Mouse (Mus musculus) MEL (cell line): Measurements from ENCODE around the gene Olfr457. TPM values are rescaled to one million over a fixed set of nuclear protein-coding genes. Genes with fewer than 3 reads are reported as not detected.

ENCODE experiments used
- DNase-seq: peaks from one replicate; pipeline ENCODE4 v3.0.0; 2011; ENCODE audit warnings: low read depth, low spot score
- H3K27ac ChIP-seq: 2 replicates; pipeline ENCODE4 v1.5.1; 2012; ENCODE audit warnings: low read depth, mild to moderate bottlenecking, control low read depth, low read length, moderate library complexity; ENCODE audit not compliant: control insufficient read depth
- H3K27me3 ChIP-seq, 2 experiments: fragments of 150-350 bp in 1 of 2; sonication (generic) in 1 of 2; 2 replicates each; pipeline ENCODE4 v1.6.1; 2012; ENCODE audit warnings: low read length in 2 of 2, mild to moderate bottlenecking in 2 of 2, improper control_type of control experiment in 1 of 2, moderate library complexity in 1 of 2; ENCODE audit not compliant: insufficient read depth in 2 of 2, control insufficient read depth in 1 of 2
- H3K36me3 ChIP-seq, 2 experiments: 2 replicates each; pipeline ENCODE4 v1.6.1; 2012 to 2014; ENCODE audit warnings: low read length in 2 of 2, improper control_type of control experiment in 1 of 2, inconsistent platforms in 1 of 2, mild to moderate bottlenecking in 1 of 2; ENCODE audit not compliant: insufficient read depth in 2 of 2, control insufficient read depth in 1 of 2
- H3K4me1 ChIP-seq, 2 experiments: fragments of 150-350 bp in 1 of 2; sonication (generic) in 1 of 2; 2 replicates each; pipeline ENCODE4 v1.6.1; 2012; ENCODE audit warnings: low read length in 2 of 2, improper control_type of control experiment in 1 of 2, mild to moderate bottlenecking in 1 of 2; ENCODE audit not compliant: insufficient read depth in 2 of 2, control insufficient read depth in 1 of 2
- H3K4me3 ChIP-seq, 2 experiments: fragments of 150-350 bp in 1 of 2; sonication (generic) in 1 of 2; 2 replicates each; pipeline ENCODE4 v1.5.1; 2012; ENCODE audit warnings: low read depth in 2 of 2, low read length in 2 of 2, mild to moderate bottlenecking in 2 of 2, moderate library complexity in 2 of 2, control low read depth in 1 of 2, improper control_type of control experiment in 1 of 2; ENCODE audit not compliant: control insufficient read depth in 1 of 2, insufficient read depth in 1 of 2
- H3K79me2 ChIP-seq: 2 replicates; pipeline ENCODE4 v1.6.1; 2012; ENCODE audit warnings: mild to moderate bottlenecking, low read length, moderate library complexity; ENCODE audit not compliant: control insufficient read depth, poor library complexity, insufficient read depth
- H3K9ac ChIP-seq: 2 replicates; pipeline ENCODE4 v1.6.1; 2012; ENCODE audit warnings: low read depth, mild to moderate bottlenecking, control low read depth, low read length, moderate library complexity; ENCODE audit not compliant: control insufficient read depth, poor library complexity, severe bottlenecking
- H3K9me3 ChIP-seq: fragments of 150-350 bp; sonication (generic); replicated peaks from 2 replicates; pipeline ENCODE4 v1.6.1; 2012; ENCODE audit warnings: mild to moderate bottlenecking, low read length, improper control_type of control experiment, moderate library complexity; ENCODE audit not compliant: insufficient read depth
- CHD2 ChIP-seq: IDR thresholded peaks from 2 replicates; pipeline ENCODE4 v1.6.1; 2011; ENCODE audit warnings: low read length, improper control_type of control experiment
- E2F4 ChIP-seq: IDR thresholded peaks from 2 replicates; pipeline ENCODE4 v1.6.1; 2011; ENCODE audit warnings: low read depth, low read length, improper control_type of control experiment, borderline replicate concordance
- ELF1 ChIP-seq: IDR thresholded peaks from 2 replicates; pipeline ENCODE4 v1.6.1; 2014; ENCODE audit warnings: low read depth, mild to moderate bottlenecking, inconsistent platforms, low read length, improper control_type of control experiment, moderate library complexity
- EP300 ChIP-seq, 2 experiments: IDR thresholded peaks; 2 replicates each; pipeline ENCODE4 v1.6.1; 2011; ENCODE audit warnings: improper control_type of control experiment in 2 of 2, low read length in 2 of 2, low read depth in 1 of 2, mild to moderate bottlenecking in 1 of 2
- ETS1 ChIP-seq: IDR thresholded peaks from 2 replicates; pipeline ENCODE4 v1.6.1; 2012; ENCODE audit warnings: low read depth, mild to moderate bottlenecking, inconsistent platforms, low read length, improper control_type of control experiment, moderate library complexity
- GATA1 ChIP-seq: IDR thresholded peaks from 2 replicates; pipeline ENCODE4 v1.6.1; 2011; ENCODE audit warnings: low read depth, low read length, improper control_type of control experiment
- HCFC1 ChIP-seq: IDR thresholded peaks from 2 replicates; pipeline ENCODE4 v1.6.1; 2012; ENCODE audit warnings: low read depth, mild to moderate bottlenecking, inconsistent platforms, low read length, improper control_type of control experiment, moderate library complexity
- KAT2A ChIP-seq: conservative IDR thresholded peaks from 2 replicates; pipeline ENCODE4 v1.6.1; 2012; ENCODE audit warnings: low read depth, low read length, improper control_type of control experiment, inconsistent platforms
- MAFK ChIP-seq: IDR thresholded peaks from 2 replicates; pipeline ENCODE4 v1.6.1; 2011; ENCODE audit warnings: low read depth, mild to moderate bottlenecking, low read length, improper control_type of control experiment, borderline replicate concordance
- MAZ ChIP-seq: IDR thresholded peaks from 2 replicates; pipeline ENCODE4 v1.6.1; 2012; ENCODE audit warnings: low read depth, mild to moderate bottlenecking, inconsistent platforms, low read length, improper control_type of control experiment
- NELFE ChIP-seq: IDR thresholded peaks from 2 replicates; pipeline ENCODE4 v1.6.1; 2011; ENCODE audit warnings: low read depth, low read length, improper control_type of control experiment
- POLR2AphosphoS2 ChIP-seq: IDR thresholded peaks from 2 replicates; pipeline ENCODE4 v1.6.1; 2011; ENCODE audit warnings: low read length, improper control_type of control experiment
- RAD21 ChIP-seq: IDR thresholded peaks from 2 replicates; pipeline ENCODE4 v1.6.1; 2011; ENCODE audit warnings: mild to moderate bottlenecking, low read depth, low read length, improper control_type of control experiment
- RCOR1 ChIP-seq: IDR thresholded peaks from 2 replicates; pipeline ENCODE4 v1.6.1; 2012; ENCODE audit warnings: low read depth, mild to moderate bottlenecking, inconsistent platforms, low read length, improper control_type of control experiment
- TAL1 ChIP-seq: IDR thresholded peaks from 2 replicates; pipeline ENCODE4 v1.6.1; 2012; ENCODE audit warnings: mild to moderate bottlenecking, inconsistent platforms, low read length, moderate library complexity, mixed read lengths
- TCF12 ChIP-seq: IDR thresholded peaks from 2 replicates; pipeline ENCODE4 v1.6.1; 2014; ENCODE audit warnings: low read depth, mild to moderate bottlenecking, inconsistent platforms, low read length, improper control_type of control experiment, moderate library complexity
- UBTF ChIP-seq: IDR thresholded peaks from 2 replicates; pipeline ENCODE4 v1.6.1; 2012; ENCODE audit warnings: low read depth, mild to moderate bottlenecking, inconsistent platforms, low read length, improper control_type of control experiment, moderate library complexity, borderline replicate concordance; ENCODE audit not compliant: insufficient read depth
- USF2 ChIP-seq, 2 experiments: IDR thresholded peaks; 2 replicates each; pipeline ENCODE4 v1.6.1; 2011 to 2012; ENCODE audit warnings: improper control_type of control experiment in 2 of 2, low read length in 2 of 2, borderline replicate concordance in 1 of 2, inconsistent platforms in 1 of 2, low read depth in 1 of 2, mild to moderate bottlenecking in 1 of 2; ENCODE audit not compliant: insufficient read depth in 1 of 2
- ZMIZ1 ChIP-seq: IDR thresholded peaks from 2 replicates; pipeline ENCODE4 v1.6.1; 2012; ENCODE audit warnings: low read depth, mild to moderate bottlenecking, inconsistent platforms, low read length, improper control_type of control experiment, moderate library complexity
- polyA plus RNA-seq, 2 experiments: library from polyadenylated mRNA; stranded (reverse) in 1 of 2; unstranded in 1 of 2; fragments of >175 nt in 1 of 2; fragments of >200 nt in 1 of 2; gene quantifications; 2 replicates each; pipeline versions ENCODE4 v1.2.1 to v1.2.4; 2012; ENCODE audit warnings: low replicate concordance in 2 of 2, low read depth in 1 of 2; ENCODE audit not compliant: insufficient read length in 2 of 2, insufficient read depth in 1 of 2, missing spikeins in 1 of 2
- total RNA-seq: library from RNA; depleted of rRNA; stranded (reverse); fragments of 300-350 nt; gene quantifications from 2 replicates; pipeline ENCODE4 v1.2.3, GENCODE M21; 2012

Olfr457 gene
- total and polyA plus RNA-seq, 3 experiments: not detected

DNA sequence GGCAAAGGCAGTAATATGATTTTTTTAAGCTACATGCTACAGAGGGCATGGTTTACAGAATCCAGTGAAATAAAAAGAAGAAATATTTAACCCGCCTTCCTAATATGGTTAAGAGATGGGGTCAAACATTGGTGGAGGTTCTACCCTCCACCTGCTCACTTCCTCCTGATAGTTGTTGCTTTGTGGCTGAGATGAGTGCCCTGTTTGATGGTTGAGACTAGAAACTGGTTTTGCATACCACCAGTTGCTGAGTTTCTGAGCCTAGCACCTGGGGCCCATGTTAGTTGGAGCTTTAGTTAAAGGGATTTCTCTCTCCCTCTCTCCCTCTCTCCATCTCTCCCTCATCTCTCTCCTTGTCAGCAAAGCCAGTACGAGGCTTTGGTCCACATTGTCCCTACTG lies 28.8 kb downstream of the Olfr457 start:
- no peak for DNase-seq
- no peaks in the 10 kb centered on the region for H3K79me2 ChIP-seq
- H3K27me3 ChIP-seq: no peaks in the 10 kb centered on the region; a peak in 1 of 4 replicates
- no peak for TF ChIP-seq USF2 (IDR thresholded peaks at IDR 0.05; ENCODE audit: borderline replicate concordance in 1 of 2, insufficient read depth in 1 of 2, low read depth in 1 of 2, low read length in 2 of 2)
- TF ChIP-seq POLR2AphosphoS2: no peak
- TF ChIP-seq KAT2A: no peak
- no peak for TF ChIP-seq CHD2
- TF ChIP-seq RCOR1: no peak
- no peak for TF ChIP-seq TAL1
- H3K27ac ChIP-seq: no peak overlapping the region
- no peaks in the 10 kb centered on the region for H3K36me3 ChIP-seq
- no peak overlapping the region for H3K9ac ChIP-seq
- H3K4me3 ChIP-seq: no peak overlapping the region
- H3K4me1 ChIP-seq: no peaks in the 10 kb centered on the region
- no peaks in the 10 kb centered on the region for H3K9me3 ChIP-seq

DNA sequence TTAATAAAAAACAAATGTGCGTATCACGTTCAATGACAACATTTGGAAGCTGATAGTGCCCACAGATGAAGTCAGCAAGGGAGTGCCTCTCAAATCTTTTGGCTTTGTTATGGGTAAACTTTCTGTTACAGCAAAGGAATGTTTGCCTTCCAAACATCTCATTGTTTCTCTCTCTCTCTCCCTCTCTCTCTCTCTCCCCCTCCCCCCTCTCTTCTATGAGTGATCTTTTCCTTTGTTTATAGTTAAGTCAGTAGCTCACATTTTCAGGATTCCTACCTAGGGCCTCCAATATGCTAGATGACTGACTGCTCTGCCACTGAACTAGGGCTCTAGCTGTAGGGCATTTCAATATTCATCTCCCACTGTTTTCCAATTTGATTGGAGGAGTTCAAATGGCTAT lies 31.6 kb downstream of the Olfr457 start:
- H3K4me1 ChIP-seq: no peaks in the 10 kb centered on the region
- DNase-seq: no peak
- H3K27me3 ChIP-seq: no peaks in the 10 kb centered on the region; a peak in 1 of 4 replicates
- H3K27ac ChIP-seq: no peak overlapping the region
- no peaks in the 10 kb centered on the region for H3K9me3 ChIP-seq
- TF ChIP-seq MAZ (no peak), ETS1 (no peak), HCFC1 (no peak), ZMIZ1 (no peak), EP300 (IDR thresholded peaks at IDR 0.05; ENCODE audit: low read depth in 1 of 2, low read length in 2 of 2) (no peak), E2F4 (no peak), TCF12 (no peak), ELF1 (no peak), RAD21 (no peak), NELFE (no peak), UBTF (no peak), MAFK (no peak), GATA1 (no peak)
- no peak overlapping the region for H3K4me3 ChIP-seq
- H3K79me2 ChIP-seq: no peaks in the 10 kb centered on the region
- no peaks in the 10 kb centered on the region for H3K36me3 ChIP-seq
- no peak overlapping the region for H3K9ac ChIP-seq
